12 mouse cellular contexts compared by ENCODE assay signal in genomic region chr1:74066061-74066460, GRCm38 (mm10). TPM values are rescaled to one million over a fixed set of nuclear protein-coding genes. Genes with fewer than 3 reads are reported as not detected.
A peak's percentile ranks its signal among the peaks of the same experiment; 100 is the strongest.
DNase-seq lines count a peak whose midpoint lies in the region; ATAC-seq lines count a peak whose summit lies in the region.
"Had no signal": no experiment of that assay in that cellular context is flagged by ENCODE, and none has a peak within 500 bp of the region (broad histone marks: within the 10 kb centered on the region; RNA-seq: fewer than 3 reads in every experiment).

No protein-coding gene starts in this region.

- H3K27ac ChIP-seq in kidney, embryonic 15.5 days: no peak overlapping the region
- H3K27ac ChIP-seq in hindbrain, embryonic 14.5 days: no peak overlapping the region

- H3K4me3 ChIP-seq in kidney, embryonic 15.5 days (replicated peaks): no peak overlapping the region
- no peak overlapping the region for H3K4me3 ChIP-seq in hindbrain, embryonic 14.5 days (replicated peaks; ENCODE audit: low read length)

- ATAC-seq in kidney, embryonic 15.5 days (replicated peaks; ENCODE audit: low FRiP score): no peak
- no peak for ATAC-seq in hindbrain, embryonic 14.5 days (ENCODE audit: low FRiP score)
- ATAC-seq in megakaryocyte-erythroid progenitor cell, adult 5-6 weeks (replicated peaks; ENCODE audit: low FRiP score, low TSS enrichment, poor library complexity, severe bottlenecking): no peak
- ATAC-seq: intestine, postnatal 0 days; liver, postnatal 0 days had no signal

- no peaks in the 10 kb centered on the region for H3K36me3 ChIP-seq in kidney, embryonic 15.5 days
- H3K36me3 ChIP-seq in hindbrain, embryonic 14.5 days (replicated peaks; ENCODE audit: control insufficient read depth, insufficient read depth): no peaks in the 10 kb centered on the region

- no peaks in the 10 kb centered on the region for H3K27me3 ChIP-seq in kidney, embryonic 15.5 days
- peaks cover 16% of the 10 kb centered on the region for H3K27me3 ChIP-seq in hindbrain, embryonic 14.5 days (ENCODE audit: control insufficient read depth, insufficient read depth, low read length)

- WGBS in kidney, embryonic 15.5 days: 79% methylated on average over 5 of the region's 5 CpGs
- 81% methylated on average over 5 of the region's 5 CpGs for WGBS in hindbrain, embryonic 14.5 days

- no peak overlapping the region for H3K9ac ChIP-seq in kidney, embryonic 15.5 days
- no peak overlapping the region for H3K9ac ChIP-seq in hindbrain, embryonic 14.5 days
- H3K9ac ChIP-seq: liver, postnatal 0 days had no signal

- peak; percentile 54 for DNase-seq in kidney, adult 18-20 months
- DNase-seq in adrenal gland, postnatal 10 days: peak; percentile 78
- DNase-seq in heart, adult 9 months (ENCODE audit: low spot score in 2 of 2): peak; percentile 73 to 77
- peak; percentile 53 to 87 for DNase-seq in kidney, postnatal 25 days
- DNase-seq in hindbrain, embryonic 14.5 days (ENCODE audit: low spot score): no peak
- no peak for DNase-seq in testis, postnatal 14 days (ENCODE audit: low spot score)
- DNase-seq: cerebellum, adult 8-10 months; liver, postnatal 0 days had no signal

- H3K4me1 ChIP-seq in kidney, embryonic 15.5 days: peaks cover 37% of the 10 kb centered on the region
- peaks cover 14% of the 10 kb centered on the region for H3K4me1 ChIP-seq in hindbrain, embryonic 14.5 days (replicated peaks; ENCODE audit: control insufficient read depth, insufficient read depth, low read length)

- no peaks in the 10 kb centered on the region for H3K9me3 ChIP-seq in kidney, embryonic 15.5 days (replicated peaks)
- no peaks in the 10 kb centered on the region for H3K9me3 ChIP-seq in hindbrain, embryonic 14.5 days (ENCODE audit: control insufficient read depth, low read length)

- H3K4me2 ChIP-seq in kidney, embryonic 15.5 days: no peak overlapping the region
- no peak overlapping the region for H3K4me2 ChIP-seq in hindbrain, embryonic 14.5 days (replicated peaks)

RNA-seq across cellular contexts. Expression of gene Tns1, which starts 58.2 kb away (rescaled TPM):
- 62.7 and 70.9 TPM in 2 replicates for polyA plus RNA-seq in kidney, embryonic 15.5 days (2015; fragmentation: Nextera tagmentation; extraction: Ambion mirVana)
- 100 to 1,000 TPM; 284 to 309 TPM for total RNA-seq in adrenal gland, postnatal 10 days (2021)
- polyA plus RNA-seq in hindbrain, embryonic 14.5 days (2014; fragmentation: Nextera tagmentation; extraction: Ambion mirVana): 15.1 and 15.5 TPM in 2 replicates
- total RNA-seq in megakaryocyte-erythroid progenitor cell, adult 5-6 weeks (2014; fragmentation: Nextera tagmentation): 62.1 and 69.2 TPM in 2 replicates
- 17.3 and 25.3 TPM in 2 replicates for total RNA-seq in megakaryocyte-erythroid progenitor cell, adult 5-6 weeks (2017)

RNA-seq across cellular contexts. Expression of gene Rufy4, which starts 59.3 kb away (rescaled TPM):
- polyA plus RNA-seq in kidney, embryonic 15.5 days (2015; fragmentation: Nextera tagmentation; extraction: Ambion mirVana): 0.17 and 0.40 TPM in 2 replicates
- total RNA-seq in adrenal gland, postnatal 10 days (2021): 1 to 10 TPM; 3.4 to 4.3 TPM
- polyA plus RNA-seq in hindbrain, embryonic 14.5 days (2014; fragmentation: Nextera tagmentation; extraction: Ambion mirVana): 0.26 and 0.43 TPM in 2 replicates
- total RNA-seq in megakaryocyte-erythroid progenitor cell, adult 5-6 weeks (2014; fragmentation: Nextera tagmentation): not detected in 2 replicates
- total RNA-seq in megakaryocyte-erythroid progenitor cell, adult 5-6 weeks (2017): 0.70 TPM in 1 of 2 replicates, not detected in the other
- total RNA-seq: midbrain, postnatal 0 days had no signal
- polyA plus RNA-seq: intestine, postnatal 0 days had no signal

Comparison
In these comparisons a context has a peak if more than half of its experiments do, and no peak if none do; other contexts are left out.
1. DNase-seq: peak in kidney, adult 18-20 months (single experiment), adrenal gland, postnatal 10 days (single experiment), heart, adult 9 months (2 of 2) and kidney, postnatal 25 days (2 of 2); none in hindbrain, embryonic 14.5 days (single experiment) and testis, postnatal 14 days (single experiment).
2. RNA of gene Tns1, which starts 58.2 kb away (total RNA-seq): 284 to 309 TPM in adrenal gland, postnatal 10 days; 17.3 to 69.2 TPM in megakaryocyte-erythroid progenitor cell, adult 5-6 weeks; every median in the first group is over 4 times any median in the second.